Mouse (Mus musculus) forebrain, postnatal 0 days (tissue): ENCODE measurements around the gene Gm5726. TPM values are rescaled to one million over a fixed set of nuclear protein-coding genes. Genes with fewer than 3 reads are reported as not detected.
"Not testable (repeated sequence)": the region's sequence is repeated elsewhere in the genome, so short reads cannot be mapped to it uniquely, and the experiment has no call there.

Experiments used
- ATAC-seq: fragments of 200-750 bp; cut with Nextera tagmentation; 2 replicates; pipeline ENCODE4 v1.8.0; 2017; ENCODE audit warnings: mild to moderate bottlenecking, moderate library complexity
- DNase-seq: peaks from one replicate; pipeline ENCODE4 v3.0.0-alpha.2; 2015
- H3K27ac ChIP-seq: fragments of 300-500 bp; sonication (generic); 2 replicates; pipeline ENCODE4 v1.5.1; 2014; ENCODE audit warnings: low read depth, mild to moderate bottlenecking, antibody characterized with exemption, low read length, moderate library complexity, mixed read lengths
- H3K27me3 ChIP-seq: fragments of 300-500 bp; sonication (generic); 2 replicates; pipeline ENCODE4 v1.6.1; 2014; ENCODE audit warnings: mild to moderate bottlenecking, low read length, mixed read lengths; ENCODE audit not compliant: insufficient read depth
- H3K36me3 ChIP-seq: fragments of 300-500 bp; sonication (generic); 2 replicates; pipeline ENCODE4 v1.6.1; 2014; ENCODE audit warnings: mild to moderate bottlenecking, moderate library complexity; ENCODE audit not compliant: insufficient read depth
- H3K4me1 ChIP-seq: fragments of 300-500 bp; sonication (generic); 2 replicates; pipeline ENCODE4 v1.6.1; 2014; ENCODE audit warnings: antibody characterized with exemption; ENCODE audit not compliant: insufficient read depth
- H3K4me2 ChIP-seq: fragments of 300-500 bp; sonication (generic); 2 replicates; pipeline ENCODE4 v1.6.1; 2014; ENCODE audit warnings: low read depth, mild to moderate bottlenecking, moderate library complexity
- H3K4me3 ChIP-seq: fragments of 300-500 bp; sonication (generic); 2 replicates; pipeline ENCODE4 v1.5.1; 2014; ENCODE audit warnings: low read depth, low read length, mixed read lengths
- H3K9ac ChIP-seq: fragments of 300-500 bp; sonication (generic); 2 replicates; pipeline ENCODE4 v1.6.1; 2014; ENCODE audit warnings: mild to moderate bottlenecking
- H3K9me3 ChIP-seq: fragments of 300-500 bp; sonication (generic); 2 replicates; pipeline ENCODE4 v1.6.1; 2016; ENCODE audit warnings: low read length
- WGBS: fragments of 180-500 bp; shearing (Covaris S2); extraction: QIAGEN DNeasy Blood & Tissue Kit; methylation state at CpG from one replicate; pipeline ENCODE4 v1.1.7; 2014; 5-methylcytosine and 5-hydroxymethylcytosine counted together
- polyA plus RNA-seq: library from polyadenylated mRNA; unstranded; fragments of >200 nt; fragmentation: Nextera tagmentation; extraction: Ambion mirVana; gene quantifications from 2 replicates; pipeline ENCODE4 v1.2.1, GENCODE M21; 2015
- total RNA-seq: library from RNA; depleted of rRNA; stranded (reverse); fragments of >200 nt; gene quantifications from 2 replicates; pipeline ENCODE4 v1.2.3, GENCODE M21; 2014; rRNA removed

Gene Gm5726
- total RNA-seq (not detected in 2 replicates), polyA plus RNA-seq (not detected in 2 replicates)

- not testable (repeated sequence) for H3K4me1 ChIP-seq, H3K36me3 ChIP-seq, DNase-seq, ATAC-seq, H3K4me2 ChIP-seq, H3K4me3 ChIP-seq, H3K9me3 ChIP-seq, H3K27me3 ChIP-seq, H3K27ac ChIP-seq, H3K9ac ChIP-seq
- no CpG with 5 or more reads among the region's 1 CpGs for WGBS
These were observed at the start of gene Gm5726 for GRCm38 (mm10) chr7:20545657-20546056. TSS of gene Gm5726 (minus strand) at chr7:20545757.

- not testable (repeated sequence) for H3K4me2 ChIP-seq, H3K36me3 ChIP-seq, ATAC-seq, H3K9me3 ChIP-seq, DNase-seq, H3K27ac ChIP-seq, H3K4me1 ChIP-seq, H3K4me3 ChIP-seq, H3K27me3 ChIP-seq, H3K9ac ChIP-seq
- no CpG with 5 or more reads among the region's 3 CpGs for WGBS
These were observed 30.6 kb upstream of the Gm5726 start, which contains the start of gene Gm4141 for GRCm38 (mm10) chr7:20576141-20576540. TSS of gene Gm4141 (minus strand) at chr7:20576241.

- not testable (repeated sequence) for H3K4me2 ChIP-seq, H3K27ac ChIP-seq, DNase-seq, H3K27me3 ChIP-seq, H3K9me3 ChIP-seq, H3K36me3 ChIP-seq, ATAC-seq, H3K4me1 ChIP-seq, H3K4me3 ChIP-seq, H3K9ac ChIP-seq
- no CpG with 5 or more reads among the region's 3 CpGs for WGBS
These were observed 12.0 kb downstream of the Gm5726 start, which contains the start of gene Vmn1r104 for GRCm38 (mm10) chr7:20533537-20533936. TSS of gene Vmn1r104 (plus strand) at chr7:20533837.

- not testable (repeated sequence) for H3K9me3 ChIP-seq, H3K36me3 ChIP-seq, H3K27me3 ChIP-seq, ATAC-seq, DNase-seq, H3K4me2 ChIP-seq, H3K27ac ChIP-seq, H3K4me3 ChIP-seq, H3K4me1 ChIP-seq, H3K9ac ChIP-seq
- no CpG with 5 or more reads among the region's 3 CpGs for WGBS
These were observed 35.1 kb downstream of the Gm5726 start, which contains the start of gene Vmn1r103 for GRCm38 (mm10) chr7:20510434-20510833. TSS of gene Vmn1r103 (minus strand) at chr7:20510534.

Other genes starting within 250 kb of the Gm5726 start
- gene Gm4133, start 211.7 kb downstream of the Gm5726 start, total RNA-seq = not detected in 2 replicates
- gene Gm4133, start 211.7 kb downstream of the Gm5726 start, polyA plus RNA-seq = not detected in 2 replicates
- not detected in 2 replicates for gene Gm5728, start 170.3 kb downstream of the Gm5726 start, total RNA-seq
- gene Gm5728, start 170.3 kb downstream of the Gm5726 start, polyA plus RNA-seq = not detected in 2 replicates
- gene Vmn1r100, start 127.8 kb downstream of the Gm5726 start, total RNA-seq = not detected in 2 replicates
- not detected in 2 replicates for gene Vmn1r100, start 127.8 kb downstream of the Gm5726 start, polyA plus RNA-seq
- not detected in 2 replicates for gene Vmn1r101, start 103.2 kb downstream of the Gm5726 start, total RNA-seq
- gene Vmn1r101, start 103.2 kb downstream of the Gm5726 start, polyA plus RNA-seq = not detected in 2 replicates
- gene Gm10670, start 70.8 kb downstream of the Gm5726 start, total RNA-seq = not detected in 2 replicates
- gene Gm10670, start 70.8 kb downstream of the Gm5726 start, polyA plus RNA-seq = not detected in 2 replicates
- gene Vmn1r103, start 35.2 kb downstream of the Gm5726 start, total RNA-seq = not detected in 2 replicates
- gene Vmn1r103, start 35.2 kb downstream of the Gm5726 start, polyA plus RNA-seq = not detected in 2 replicates
- not detected in 2 replicates for gene Vmn1r104, start 11.9 kb downstream of the Gm5726 start, total RNA-seq
- not detected in 2 replicates for gene Vmn1r104, start 11.9 kb downstream of the Gm5726 start, polyA plus RNA-seq
- not detected in 2 replicates for gene Gm4141, start 30.5 kb upstream of the Gm5726 start, total RNA-seq
- not detected in 2 replicates for gene Gm4141, start 30.5 kb upstream of the Gm5726 start, polyA plus RNA-seq
- not detected in 2 replicates for gene Gm4513, start 53.3 kb upstream of the Gm5726 start, total RNA-seq
- not detected in 2 replicates for gene Gm4513, start 53.3 kb upstream of the Gm5726 start, polyA plus RNA-seq
- gene Vmn1r107, start 123.2 kb upstream of the Gm5726 start, total RNA-seq = not detected in 2 replicates
- not detected in 2 replicates for gene Vmn1r107, start 123.2 kb upstream of the Gm5726 start, polyA plus RNA-seq
- gene Vmn1r111, start 157.5 kb upstream of the Gm5726 start, total RNA-seq = not detected in 2 replicates
- not detected in 2 replicates for gene Vmn1r111, start 157.5 kb upstream of the Gm5726 start, polyA plus RNA-seq
- not detected in 2 replicates for gene Gm10668, start 184.9 kb upstream of the Gm5726 start, total RNA-seq
- not detected in 2 replicates for gene Gm10668, start 184.9 kb upstream of the Gm5726 start, polyA plus RNA-seq
- not detected in 2 replicates for gene Vmn1r112, start 225.4 kb upstream of the Gm5726 start, total RNA-seq
- gene Vmn1r112, start 225.4 kb upstream of the Gm5726 start, polyA plus RNA-seq = not detected in 2 replicates
- not detected in 2 replicates for gene Vmn1r113, start 241.5 kb upstream of the Gm5726 start, total RNA-seq
- gene Vmn1r113, start 241.5 kb upstream of the Gm5726 start, polyA plus RNA-seq = not detected in 2 replicates